Mouse (Mus musculus): Measurements from ENCODE around the gene Slc10a4. TPM values are rescaled to one million over a fixed set of nuclear protein-coding genes. Genes with fewer than 3 reads are reported as not detected.
"Not testable (repeated sequence)": the region's sequence is repeated elsewhere in the genome, so short reads cannot be mapped to it uniquely, and the experiment has no call there.

The Slc10a4 gene
- polyA plus RNA-seq, 1 experiment from 2014 or later: not detected

- ChIA-PET POLR2A (interaction anchor here (1.2 kb wide), 1 partner anchor 27 kb away, joined by 4 read pairs; no protein-coding TSS in a partner anchor), CTCF (interaction anchor here (2.0 kb wide), 1 partner anchor 82 kb away, joined by 6 read pairs; no protein-coding TSS in a partner anchor)
- ATAC-seq: no peak
- no peak for TF ChIP-seq CTCF (IDR thresholded peaks at IDR 0.05)
- H3K27me3 ChIP-seq: no peaks in the 10 kb centered on the region
- peak; percentile 67 for DNase-seq (ENCODE audit: low read depth, low spot score)
- in situ Hi-C loops (cut with MboI; ENCODE audit: low pct_unique_long_range_greater_than_20kb): loop anchor here (5.0 kb wide), 2 partner anchors 78 to 393 kb away; no protein-coding TSS in a partner anchor
Measured at GRCm38 (mm10) chr5:72989756-72990155, 16.9 kb upstream of the Slc10a4 start.

GRCm38 (mm10) chr5:72992474-72992873, 14.2 kb upstream of the Slc10a4 start:
- no peak for TF ChIP-seq CTCF (IDR thresholded peaks at IDR 0.05)
- in situ Hi-C loops (cut with MboI; ENCODE audit: low pct_unique_long_range_greater_than_20kb): no loop called here
- ChIA-PET CTCF (interaction anchor here (0.8 to 1.3 kb wide), 4 partner anchors 9 to 79 kb away, joined by 3 to 4 read pairs (median 3); no protein-coding TSS in a partner anchor), POLR2A (no interaction called here)
- H3K27me3 ChIP-seq: no peaks in the 10 kb centered on the region
- ATAC-seq (no peak), DNase-seq (ENCODE audit: low read depth, low spot score) (no peak)

- POLR2A ChIA-PET: interaction anchor here (0.6 kb wide), 1 partner anchor 231 kb away, joined by 3 read pairs; no protein-coding TSS in a partner anchor
- CTCF ChIA-PET: interaction anchor here (1.2 to 2.4 kb wide), 3 partner anchors 9 to 77 kb away, joined by 3 to 9 read pairs (median 7); no protein-coding TSS in a partner anchor
- no peak for TF ChIP-seq CTCF (IDR thresholded peaks at IDR 0.05)
- no peak for ATAC-seq
- no peaks in the 10 kb centered on the region for H3K27me3 ChIP-seq
- no peak for DNase-seq (ENCODE audit: low read depth, low spot score)
- in situ Hi-C loops (cut with MboI; ENCODE audit: low pct_unique_long_range_greater_than_20kb): no loop called here
Measured at GRCm38 (mm10) chr5:72994424-72994823, 12.3 kb upstream of the Slc10a4 start.

- POLR2A ChIA-PET: interaction anchor here (0.6 to 0.7 kb wide), 2 partner anchors 231 to 495 kb away, joined by 3 read pairs; no protein-coding TSS in a partner anchor
- in situ Hi-C loops (cut with MboI; ENCODE audit: low pct_unique_long_range_greater_than_20kb): no loop called here
Measured at GRCm38 (mm10) chr5:72994928-72995327, 11.8 kb upstream of the Slc10a4 start.

GRCm38 (mm10) chr5:72995379-72995778, 11.3 kb upstream of the Slc10a4 start:
- DNase-seq (ENCODE audit: low read depth, low spot score) (no peak), ATAC-seq (no peak)
- no peak for TF ChIP-seq CTCF (IDR thresholded peaks at IDR 0.05)
- CTCF ChIA-PET: interaction anchor here (1.2 to 2.4 kb wide), 3 partner anchors 10 to 76 kb away, joined by 3 to 9 read pairs (median 7); no protein-coding TSS in a partner anchor
- in situ Hi-C loops (cut with MboI; ENCODE audit: low pct_unique_long_range_greater_than_20kb): no loop called here
- H3K27me3 ChIP-seq: no peaks in the 10 kb centered on the region
- POLR2A ChIA-PET: interaction anchor here (0.7 kb wide), 1 partner anchor 495 kb away, joined by 3 read pairs; no protein-coding TSS in a partner anchor

More at GRCm38 (mm10) chr5:72994928-72995327, 11.8 kb upstream of the Slc10a4 start:
- no peaks in the 10 kb centered on the region for H3K27me3 ChIP-seq
- CTCF ChIA-PET: interaction anchor here (1.2 to 2.4 kb wide), 3 partner anchors 9 to 76 kb away, joined by 3 to 9 read pairs (median 7); no protein-coding TSS in a partner anchor
- TF ChIP-seq CTCF (IDR thresholded peaks at IDR 0.05): no peak
- DNase-seq (ENCODE audit: low read depth, low spot score) (no peak), ATAC-seq (no peak)

- H3K27me3 ChIP-seq; POLR2A ChIA-PET; DNase-seq (ENCODE audit: low read depth, low spot score); ATAC-seq; in situ Hi-C loops (cut with MboI; ENCODE audit: low pct_unique_long_range_greater_than_20kb); CTCF ChIA-PET: not testable (repeated sequence)
Measured at GRCm38 (mm10) chr5:72998546-72998945, 8.1 kb upstream of the Slc10a4 start.

GRCm38 (mm10) chr5:73004046-73004445, 2.6 kb upstream of the Slc10a4 start:
- TF ChIP-seq CTCF (IDR thresholded peaks at IDR 0.05): no peak
- in situ Hi-C loops (cut with MboI; ENCODE audit: low pct_unique_long_range_greater_than_20kb): loop anchor here (5.0 kb wide), 1 partner anchor 412 kb away; no protein-coding TSS in a partner anchor
- ATAC-seq (no peak), DNase-seq (ENCODE audit: low read depth, low spot score) (no peak)
- CTCF ChIA-PET: no interaction called here
- no peaks in the 10 kb centered on the region for H3K27me3 ChIP-seq
- POLR2A ChIA-PET: no interaction called here

- ATAC-seq: no peak
- TF ChIP-seq CTCF (IDR thresholded peaks at IDR 0.05): no peak
- H3K27me3 ChIP-seq: no peaks in the 10 kb centered on the region
- no peak for DNase-seq (ENCODE audit: low read depth, low spot score)
- in situ Hi-C loops (cut with MboI; ENCODE audit: low pct_unique_long_range_greater_than_20kb): no loop called here
- CTCF ChIA-PET: no interaction called here
- POLR2A ChIA-PET: no interaction called here
Measured at GRCm38 (mm10) chr5:73007582-73007959, 888 bp downstream of the Slc10a4 start.

GRCm38 (mm10) chr5:73008230-73008629, 1.5 kb downstream of the Slc10a4 start:
- in situ Hi-C loops (cut with MboI; ENCODE audit: low pct_unique_long_range_greater_than_20kb); POLR2A ChIA-PET; ATAC-seq: not testable (repeated sequence)

GRCm38 (mm10) chr5:73011806-73012205, 5.1 kb downstream of the Slc10a4 start:
- CTCF ChIA-PET; ATAC-seq; POLR2A ChIA-PET; DNase-seq (ENCODE audit: low read depth, low spot score); in situ Hi-C loops (cut with MboI; ENCODE audit: low pct_unique_long_range_greater_than_20kb); H3K27me3 ChIP-seq: not testable (repeated sequence)

More at GRCm38 (mm10) chr5:73008230-73008629, 1.5 kb downstream of the Slc10a4 start:
- H3K27me3 ChIP-seq; CTCF ChIA-PET; DNase-seq (ENCODE audit: low read depth, low spot score): not testable (repeated sequence)
- peak; percentile 45 for TF ChIP-seq CTCF (IDR thresholded peaks at IDR 0.05)

GRCm38 (mm10) chr5:73012884-73013610, 6.4 kb downstream of the Slc10a4 start:
- not testable (repeated sequence) for ATAC-seq

GRCm38 (mm10) chr5:73013611-73014287, 7.1 kb downstream of the Slc10a4 start:
- CTCF ChIA-PET; DNase-seq (ENCODE audit: low read depth, low spot score); H3K27me3 ChIP-seq; in situ Hi-C loops (cut with MboI; ENCODE audit: low pct_unique_long_range_greater_than_20kb); ATAC-seq; POLR2A ChIA-PET: not testable (repeated sequence)

More at GRCm38 (mm10) chr5:73012884-73013610, 6.4 kb downstream of the Slc10a4 start:
- CTCF ChIA-PET; DNase-seq (ENCODE audit: low read depth, low spot score); H3K27me3 ChIP-seq; POLR2A ChIA-PET; in situ Hi-C loops (cut with MboI; ENCODE audit: low pct_unique_long_range_greater_than_20kb): not testable (repeated sequence)
